Mouse (Mus musculus) hindlimb bud, embryonic 11.5 days (tissue): ENCODE data around the gene G6pc3.
"Not testable (repeated sequence)": the region's sequence is repeated elsewhere in the genome, so short reads cannot be mapped to it uniquely, and the experiment has no call there.

Experiments
- DNase-seq: peaks from one replicate; pipeline ENCODE4 v3.0.0-alpha.2; 2012; ENCODE audit warnings: low read depth, low spot score; ENCODE audit errors: extremely low spot score

Gene G6pc3

GRCm38 (mm10) chr11:102189461-102190436, at the start of gene G6pc3:
Gene G6pc3, plus strand, starts transcription at chr11:102189620.
- no peak for DNase-seq

- peak; percentile 81 for DNase-seq
These were observed 48.9 kb upstream of the G6pc3 start for GRCm38 (mm10) chr11:102140508-102140907.

- DNase-seq = no peak
These were observed 47.1 kb upstream of the G6pc3 start for GRCm38 (mm10) chr11:102142355-102142754.

- DNase-seq = no peak
These were observed 44.4 kb upstream of the G6pc3 start for GRCm38 (mm10) chr11:102144957-102145470.

GRCm38 (mm10) chr11:102145471-102146001, 43.9 kb upstream of the G6pc3 start, which contains the start of gene Nags:
Gene Nags, plus strand, starts transcription at chr11:102145513.
- no peak for DNase-seq

GRCm38 (mm10) chr11:102146005-102146404, 43.4 kb upstream of the G6pc3 start:
- no peak for DNase-seq

- DNase-seq = no peak
These were observed 42.9 kb upstream of the G6pc3 start for GRCm38 (mm10) chr11:102146531-102146930.

- DNase-seq = no peak
These were observed 42.0 kb upstream of the G6pc3 start for GRCm38 (mm10) chr11:102147213-102147989.

GRCm38 (mm10) chr11:102156039-102156785, 33.2 kb upstream of the G6pc3 start, which contains the start of gene Tmem101:
Gene Tmem101, minus strand, starts transcription at chr11:102156404.
- peak; percentile 93 for DNase-seq

GRCm38 (mm10) chr11:102156786-102157089, 32.7 kb upstream of the G6pc3 start:
- no peak for DNase-seq

GRCm38 (mm10) chr11:102158024-102158423, 31.4 kb upstream of the G6pc3 start:
- DNase-seq = not testable (repeated sequence)

- no peak for DNase-seq
These were observed 29.6 kb upstream of the G6pc3 start for GRCm38 (mm10) chr11:102159781-102160180.

GRCm38 (mm10) chr11:102165971-102166722, 23.3 kb upstream of the G6pc3 start:
- no peak for DNase-seq

GRCm38 (mm10) chr11:102167539-102167938, 21.9 kb upstream of the G6pc3 start:
- no peak for DNase-seq

GRCm38 (mm10) chr11:102168689-102169088, 20.7 kb upstream of the G6pc3 start:
- no peak for DNase-seq

GRCm38 (mm10) chr11:102179836-102180235, 9.6 kb upstream of the G6pc3 start:
- DNase-seq = no peak

GRCm38 (mm10) chr11:102184253-102184645, 5.2 kb upstream of the G6pc3 start:
- DNase-seq = no peak

- DNase-seq = peak; percentile 69
These were observed 4.5 kb upstream of the G6pc3 start, which contains the start of gene Lsm12 for GRCm38 (mm10) chr11:102184646-102185495. Gene Lsm12, minus strand, starts transcription at chr11:102185296.

- no peak for DNase-seq
These were observed 3.7 kb upstream of the G6pc3 start for GRCm38 (mm10) chr11:102185677-102186076.
